Mouse (Mus musculus) thymus, adult 2 months (tissue): ENCODE measurements at regions not wholly inside any gene's neighbourhood (a gene's known extent, or its start where the extent isn't known, plus 50 kb on each side); places are given as distances from the start of the nearest gene placed in this dataset.

Source experiments
- DNase-seq: peaks from one replicate; pipeline ENCODE4 v3.0.0; 2021
- H3K27ac ChIP-seq: fragments of 200-500 bp; 2 replicates; pipeline ENCODE4 v1.5.1; 2012; ENCODE audit warnings: low read length, control low read depth; ENCODE audit not compliant: control insufficient read depth, insufficient read depth
- H3K27me3 ChIP-seq: fragments of 200-500 bp; 2 replicates; pipeline ENCODE4 v1.6.1; 2012; ENCODE audit warnings: mild to moderate bottlenecking, low read length, moderate library complexity, mixed read lengths; ENCODE audit not compliant: control insufficient read depth, insufficient read depth
- H3K36me3 ChIP-seq: fragments of 200-500 bp; 2 replicates; pipeline ENCODE4 v1.6.1; 2012; ENCODE audit warnings: mild to moderate bottlenecking, low read length, moderate library complexity; ENCODE audit not compliant: control insufficient read depth, insufficient read depth
- H3K4me1 ChIP-seq: fragments of 200-500 bp; replicated peaks from 2 replicates; pipeline ENCODE4 v1.6.1; 2012; ENCODE audit warnings: low read length; ENCODE audit not compliant: control insufficient read depth, insufficient read depth
- H3K4me3 ChIP-seq: fragments of 200-500 bp; 2 replicates; pipeline ENCODE4 v1.5.1; 2012; ENCODE audit warnings: mild to moderate bottlenecking, low read length, control low read depth, moderate library complexity; ENCODE audit not compliant: control insufficient read depth, insufficient read depth
- CTCF ChIP-seq: fragments of 200-500 bp; IDR thresholded peaks from 2 replicates; pipeline ENCODE4 v1.5.1; 2012; ENCODE audit warnings: mild to moderate bottlenecking, control low read depth, low read length, moderate library complexity, borderline replicate concordance; ENCODE audit not compliant: control insufficient read depth, poor library complexity, insufficient read depth; ENCODE audit errors: extremely low read depth
- POLR2A ChIP-seq: fragments of 200-500 bp; IDR thresholded peaks from 2 replicates; pipeline ENCODE4 v1.6.1; 2012; ENCODE audit warnings: mild to moderate bottlenecking, low read length, control low read depth, moderate library complexity; ENCODE audit not compliant: control insufficient read depth, poor library complexity, insufficient read depth; ENCODE audit errors: extremely low read depth
- WGBS: fragments of 180-500 bp; shearing (Covaris S2); methylation state at CpG from one replicate; pipeline ENCODE4 v1.1.7; 2018; 5-methylcytosine and 5-hydroxymethylcytosine counted together

DNA sequence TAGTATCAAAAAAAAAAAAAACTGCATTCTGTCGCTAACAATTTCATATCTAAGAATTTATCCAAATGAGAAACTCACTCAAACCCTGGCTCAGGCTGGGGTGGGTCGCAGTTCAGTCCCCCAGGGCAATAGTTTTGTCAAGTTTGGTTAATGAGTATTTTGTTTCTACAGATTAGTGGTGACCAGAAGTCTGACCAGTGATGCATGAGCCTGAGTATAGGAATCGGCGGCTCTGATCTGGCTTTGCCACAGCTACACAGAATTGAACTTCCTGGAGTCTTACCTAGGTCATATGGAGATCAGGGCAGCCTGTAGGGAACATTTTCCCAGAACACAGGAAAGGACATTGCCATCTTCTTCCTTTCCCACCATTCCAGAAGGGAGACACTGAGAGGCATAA is 212.1 kb downstream of the Efnb2 start:
- Histone ChIP-seq H3K27me3 (no peaks in the 10 kb centered on the region), H3K27ac (no peak overlapping the region), H3K4me3 (no peak overlapping the region), H3K4me1 (no peaks in the 10 kb centered on the region; the same call in 1 of the 2 replicates), H3K36me3 (no peaks in the 10 kb centered on the region)
- 91% methylated on average over 4 of the region's 4 CpGs for WGBS
- DNase-seq, result no peak
- TF ChIP-seq POLR2A, result no peak
- no peak for TF ChIP-seq CTCF

DNA sequence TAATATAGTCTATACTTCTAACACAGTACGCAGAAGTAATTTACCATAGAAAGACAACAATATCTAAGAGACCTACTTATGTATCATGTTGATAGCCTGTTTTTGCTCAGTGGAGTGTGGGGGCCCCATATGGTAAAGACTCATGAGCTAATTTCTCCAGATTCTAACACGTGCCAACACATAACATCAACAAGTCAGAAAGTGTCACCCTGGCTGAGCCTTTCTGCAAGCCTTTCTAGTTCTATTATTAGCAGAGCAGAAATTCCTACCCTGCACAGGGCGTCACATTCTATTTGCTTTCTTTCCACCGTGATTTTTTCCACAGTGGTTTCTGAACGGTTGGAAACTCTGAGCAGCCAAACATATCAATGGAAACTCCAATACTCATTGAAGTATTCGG is 219.5 kb downstream of the Efnb2 start:
- H3K4me3 ChIP-seq, result no peak overlapping the region
- H3K27me3 ChIP-seq, result no peaks in the 10 kb centered on the region
- TF ChIP-seq POLR2A (no peak), CTCF (no peak)
- WGBS, result 91% methylated on average over 6 of the region's 6 CpGs
- H3K27ac ChIP-seq, result no peak overlapping the region
- H3K36me3 ChIP-seq, result no peaks in the 10 kb centered on the region
- no peaks in the 10 kb centered on the region for H3K4me1 ChIP-seq
- no peak for DNase-seq

DNA sequence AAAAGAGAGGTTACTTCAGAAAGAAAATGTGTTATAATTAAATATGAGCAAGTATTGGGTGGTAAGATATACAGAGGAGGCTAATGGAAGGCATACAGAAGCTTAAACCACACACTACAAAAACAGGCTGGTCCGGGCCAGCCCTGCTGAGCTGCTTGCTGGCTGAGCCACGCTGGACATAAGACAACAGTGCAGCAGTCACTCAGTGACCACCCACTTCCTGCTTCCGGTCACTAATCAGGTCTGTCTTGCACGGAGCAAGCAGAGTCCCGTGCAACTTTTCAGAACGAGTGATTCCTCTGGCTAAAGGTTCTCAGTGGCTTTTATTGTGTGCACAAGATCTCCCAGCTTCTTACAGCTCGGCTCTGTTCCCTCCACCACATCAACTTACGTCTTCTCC is 220.1 kb downstream of the Efnb2 start:
- TF ChIP-seq CTCF (no peak), POLR2A (no peak)
- Histone ChIP-seq H3K36me3 (no peaks in the 10 kb centered on the region), H3K27ac (no peak overlapping the region), H3K4me1 (no peaks in the 10 kb centered on the region), H3K4me3 (no peak overlapping the region), H3K27me3 (no peaks in the 10 kb centered on the region)
- no peak for DNase-seq
- 13% methylated on average over 8 of the region's 8 CpGs for WGBS

DNA sequence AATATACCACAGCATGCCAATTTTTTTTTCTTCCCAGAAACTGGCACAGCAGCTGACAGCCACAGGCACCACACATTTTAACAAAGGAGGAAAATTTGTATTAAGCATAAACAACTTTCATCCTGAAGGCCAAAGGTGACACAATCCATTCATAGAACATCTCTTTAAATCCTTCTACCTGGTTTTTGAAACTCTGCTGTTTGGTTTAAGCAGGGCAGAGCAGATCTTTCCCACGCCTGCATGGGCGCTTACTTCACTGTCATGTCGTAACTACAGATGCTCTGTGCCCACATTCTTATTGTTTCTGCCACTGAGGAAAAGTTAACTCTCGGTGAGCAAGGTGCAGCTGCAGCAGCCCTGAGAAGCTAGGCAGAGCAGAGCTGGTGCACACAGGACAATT is 234.8 kb downstream of the Efnb2 start:
- no peak overlapping the region for H3K27ac ChIP-seq
- no peak for DNase-seq
- WGBS, result 90% methylated on average over 4 of the region's 4 CpGs

DNA sequence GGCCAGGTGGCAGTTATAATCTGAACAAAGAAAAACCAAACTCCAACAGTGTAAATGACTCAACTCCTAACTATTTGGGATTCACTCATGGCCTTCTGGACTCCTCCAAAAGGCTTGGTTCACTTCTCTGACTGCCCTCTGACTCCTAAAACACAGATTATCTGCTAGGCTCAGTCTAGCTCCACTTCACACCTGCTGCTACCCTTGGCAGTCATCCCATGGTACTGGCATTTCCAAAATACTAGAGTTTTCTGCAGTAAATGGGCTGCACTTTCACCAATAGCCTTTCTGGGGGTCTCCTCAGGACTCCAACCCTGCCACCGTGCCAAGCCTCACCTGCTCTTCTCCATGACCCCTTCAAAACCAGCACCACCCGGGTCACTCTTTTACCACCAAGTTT is 237.6 kb downstream of the Efnb2 start:
- WGBS, result 94% methylated on average over 2 of the region's 2 CpGs
- H3K4me1 ChIP-seq, result no peaks in the 10 kb centered on the region
- H3K4me3 ChIP-seq, result no peak overlapping the region
- no peak for TF ChIP-seq POLR2A
- TF ChIP-seq CTCF, result no peak
- no peak for DNase-seq
- H3K27me3 ChIP-seq, result no peaks in the 10 kb centered on the region
- H3K36me3 ChIP-seq, result no peaks in the 10 kb centered on the region
- H3K27ac ChIP-seq, result no peak overlapping the region

More for the DNA sequence above, 234.8 kb downstream of the Efnb2 start:
- no peaks in the 10 kb centered on the region for H3K4me1 ChIP-seq
- H3K27me3 ChIP-seq, result no peaks in the 10 kb centered on the region
- no peak overlapping the region for H3K4me3 ChIP-seq
- H3K36me3 ChIP-seq, result no peaks in the 10 kb centered on the region
- no peak for TF ChIP-seq CTCF
- no peak for TF ChIP-seq POLR2A

DNA sequence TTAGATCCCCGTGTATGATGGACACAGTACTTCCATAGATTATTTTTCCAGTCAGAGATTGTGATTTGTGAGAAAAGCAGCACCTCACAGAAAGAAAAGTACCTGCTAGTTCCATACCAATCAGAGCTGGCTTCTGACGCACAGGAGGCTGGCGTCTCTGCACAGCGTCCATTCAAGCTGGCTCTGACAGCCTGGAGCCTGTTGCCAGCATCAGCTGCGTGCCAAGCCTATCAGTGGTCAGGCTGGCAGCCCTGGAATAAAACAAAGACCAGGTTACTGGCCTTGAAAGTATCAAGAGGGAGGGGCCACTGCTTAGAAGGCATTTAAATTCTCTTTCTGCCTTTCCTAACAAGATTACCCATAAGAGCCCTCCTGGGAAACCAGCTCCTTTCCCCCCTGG is 239.3 kb downstream of the Efnb2 start:
- H3K4me3 ChIP-seq, result no peak overlapping the region
- H3K27ac ChIP-seq, result no peak overlapping the region
- TF ChIP-seq CTCF (no peak), POLR2A (no peak)
- no peak for DNase-seq
- H3K4me1 ChIP-seq, result no peaks in the 10 kb centered on the region
- no peaks in the 10 kb centered on the region for H3K27me3 ChIP-seq
- no peaks in the 10 kb centered on the region for H3K36me3 ChIP-seq
- WGBS, result 93% methylated on average over 5 of the region's 5 CpGs

DNA sequence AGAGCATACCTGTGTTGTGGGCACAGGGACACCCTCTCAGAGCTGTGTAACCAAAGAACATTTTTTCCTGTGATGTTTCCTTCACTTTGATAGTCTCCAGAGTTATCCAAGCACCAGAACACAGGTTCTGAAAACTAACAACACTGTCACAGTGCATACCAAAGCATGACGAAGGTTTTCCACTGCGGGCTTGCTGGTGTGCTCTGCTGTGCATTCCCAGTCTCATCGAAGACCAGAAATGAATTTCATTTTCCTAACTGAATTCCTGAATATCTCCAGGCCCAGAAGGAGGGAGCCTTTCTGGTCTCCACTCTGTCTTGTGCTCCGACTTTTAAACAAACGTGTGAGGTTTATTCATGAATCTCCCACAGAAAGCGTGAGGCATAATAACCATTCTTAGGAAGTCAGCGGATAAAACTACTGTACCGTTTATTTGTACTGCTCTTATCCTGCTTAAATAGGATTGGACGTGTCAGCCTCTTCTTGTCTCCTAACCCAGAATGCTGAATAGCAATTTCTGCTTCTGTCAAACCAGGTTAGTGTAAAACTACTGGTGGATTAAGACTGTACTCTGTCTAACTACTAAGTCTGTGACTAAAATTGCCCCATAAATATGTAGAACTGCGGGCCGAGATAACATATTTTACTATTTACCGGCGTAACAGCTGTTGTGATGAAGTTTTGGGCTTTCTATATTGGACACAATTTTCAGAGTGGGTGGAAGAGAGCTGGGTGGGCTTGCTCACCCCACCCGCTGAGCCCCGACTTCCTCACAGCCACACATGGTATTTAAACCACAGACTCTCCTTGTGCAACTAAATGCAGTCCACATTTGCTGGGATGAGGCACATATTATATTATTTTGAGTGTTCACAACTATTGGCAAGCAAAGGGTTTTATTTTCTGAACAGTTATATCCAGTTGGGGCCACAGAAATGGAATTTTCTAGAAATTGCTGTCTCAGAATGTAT is 241.4 kb downstream of the Efnb2 start:
- no peak for DNase-seq
- Histone ChIP-seq H3K27me3 (no peaks in the 10 kb centered on the region), H3K36me3 (no peaks in the 10 kb centered on the region), H3K4me3 (no peak overlapping the region), H3K27ac (no peak overlapping the region), H3K4me1 (no peaks in the 10 kb centered on the region)
- WGBS, result 93% methylated on average over 15 of the region's 15 CpGs
- TF ChIP-seq CTCF (no peak), POLR2A (no peak)
